Mouse (Mus musculus) retina, postnatal 1 day (tissue): ENCODE results near the gene Rbbp4.
"Not testable (repeated sequence)": the region's sequence is repeated elsewhere in the genome, so short reads cannot be mapped to it uniquely, and the experiment has no call there.

Source experiments
- DNase-seq: peaks from one replicate; pipeline ENCODE4 v3.0.0-alpha.2; 2012

Gene Rbbp4

DNA sequence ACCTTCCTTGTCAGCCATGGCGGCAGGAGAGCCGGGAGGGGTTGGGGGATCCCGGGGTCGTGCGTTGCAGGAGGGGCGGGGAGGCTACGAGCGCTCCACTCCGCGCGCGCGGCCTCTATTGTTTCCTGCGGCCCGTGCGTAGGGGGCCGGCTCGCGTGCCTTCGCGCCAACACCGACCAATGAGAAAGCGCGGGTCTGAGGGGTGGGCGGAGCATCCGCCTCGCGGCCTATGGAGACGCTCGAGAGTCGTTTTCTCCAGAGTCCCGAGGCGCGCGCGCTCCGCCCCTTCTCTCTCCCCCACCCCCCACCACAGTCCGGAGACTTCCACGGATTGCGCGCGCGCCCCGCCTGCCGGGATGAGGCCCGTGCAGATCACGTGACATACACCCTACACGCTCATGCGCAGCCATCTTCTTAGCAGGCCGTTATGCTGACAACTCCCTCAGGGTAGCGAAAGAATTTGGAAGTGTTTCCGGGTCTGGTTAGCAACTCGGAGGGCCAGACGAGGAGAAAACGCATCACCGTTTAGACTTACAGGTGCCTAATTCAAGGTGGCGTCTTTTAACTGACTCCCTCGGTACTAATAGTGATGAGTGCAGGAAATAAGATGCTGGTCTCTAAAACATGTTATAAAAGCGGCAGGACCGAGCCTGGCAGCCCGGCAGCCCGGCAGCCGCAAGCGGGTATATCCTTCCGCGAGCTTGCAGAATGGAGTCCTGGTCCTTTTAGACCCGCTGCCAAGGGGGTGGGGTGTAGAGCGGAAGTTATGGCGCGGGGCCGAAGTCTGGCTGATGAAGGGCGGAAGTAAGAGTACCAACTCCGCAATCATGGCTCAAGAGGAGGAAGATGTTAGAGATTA lies at the start of gene Rbbp4, which contains the start of gene Zbtb8os:
Gene Rbbp4, minus strand, starts transcription at position 155 of the 859 bp plus-strand sequence.
Gene Zbtb8os, plus strand, starts transcription at position 480 of the 859 bp plus-strand sequence.
- peak; percentile 100 for DNase-seq

GRCm38 (mm10) chr4:129384440-129384839 lies 49.3 kb upstream of the Rbbp4 start:
- DNase-seq, result no peak

DNA sequence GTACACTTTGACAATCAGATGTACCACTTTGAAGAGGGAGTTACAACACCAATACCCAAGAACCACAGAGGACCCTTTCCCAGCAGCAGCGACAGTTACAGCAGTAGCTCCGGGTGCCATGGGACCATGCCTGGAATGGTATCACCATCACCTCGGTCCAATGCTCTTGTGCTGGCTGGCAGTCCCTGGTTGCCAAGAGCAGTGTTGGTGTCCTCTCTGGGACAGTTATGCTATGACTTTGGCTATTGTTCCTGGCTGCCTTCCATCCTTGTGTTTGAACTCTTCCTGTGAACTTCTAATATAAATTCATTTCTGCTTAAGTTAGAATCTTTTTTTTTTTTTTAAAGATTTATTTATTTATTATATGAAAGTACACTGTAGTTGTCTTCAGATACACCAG lies 48.4 kb upstream of the Rbbp4 start:
- no peak for DNase-seq

GRCm38 (mm10) chr4:129382488-129382887 lies 47.3 kb upstream of the Rbbp4 start:
- no peak for DNase-seq

GRCm38 (mm10) chr4:129382029-129382428 lies 46.9 kb upstream of the Rbbp4 start:
- peak; percentile 20 for DNase-seq

GRCm38 (mm10) chr4:129381148-129381547 lies 46.0 kb upstream of the Rbbp4 start:
- DNase-seq, result no peak

GRCm38 (mm10) chr4:129379805-129380204 lies 44.6 kb upstream of the Rbbp4 start:
- DNase-seq, result no peak

DNA sequence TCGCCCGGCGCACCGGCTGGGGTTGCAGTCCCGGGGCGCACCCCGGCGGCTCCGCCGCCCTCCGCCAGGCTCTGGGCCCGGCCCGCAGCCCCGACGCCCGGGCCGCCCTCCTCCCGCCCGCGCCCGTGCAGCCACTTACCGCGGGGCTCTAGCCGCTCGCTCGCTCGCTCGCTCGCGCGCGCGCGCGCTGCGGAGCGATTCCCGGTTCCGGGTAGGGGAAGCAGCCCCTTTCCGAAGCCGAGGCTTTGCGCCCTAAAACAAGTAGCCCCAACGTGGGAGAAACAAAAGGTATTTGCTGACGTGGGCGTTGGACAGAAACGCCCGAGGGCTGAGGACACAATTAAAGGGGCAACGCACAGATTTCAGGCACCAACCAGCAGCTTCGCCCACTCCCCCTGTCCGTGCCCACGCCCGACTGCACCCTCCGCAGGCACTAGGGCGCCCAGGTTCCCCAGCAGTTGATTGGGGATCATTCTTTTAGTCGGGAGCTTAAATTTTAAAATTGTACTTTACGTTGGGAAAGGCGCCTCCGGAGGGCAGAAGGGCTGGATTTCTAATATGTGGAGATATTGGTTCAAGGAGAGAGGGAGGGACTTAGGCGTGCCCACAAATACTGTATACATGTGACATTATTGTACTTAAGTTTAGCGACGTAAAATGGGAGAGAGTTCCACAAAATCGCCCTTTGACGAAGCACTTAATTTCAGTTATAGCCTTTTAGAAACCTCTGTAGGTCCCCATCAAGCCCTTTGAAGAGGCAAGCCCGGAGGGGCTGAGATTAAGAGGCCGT lies 42.6 kb upstream of the Rbbp4 start, which contains the start of gene Zbtb8a:
Gene Zbtb8a, minus strand, starts transcription at position 516 of the 790 bp plus-strand sequence.
- DNase-seq, result peak; percentile 87

DNA sequence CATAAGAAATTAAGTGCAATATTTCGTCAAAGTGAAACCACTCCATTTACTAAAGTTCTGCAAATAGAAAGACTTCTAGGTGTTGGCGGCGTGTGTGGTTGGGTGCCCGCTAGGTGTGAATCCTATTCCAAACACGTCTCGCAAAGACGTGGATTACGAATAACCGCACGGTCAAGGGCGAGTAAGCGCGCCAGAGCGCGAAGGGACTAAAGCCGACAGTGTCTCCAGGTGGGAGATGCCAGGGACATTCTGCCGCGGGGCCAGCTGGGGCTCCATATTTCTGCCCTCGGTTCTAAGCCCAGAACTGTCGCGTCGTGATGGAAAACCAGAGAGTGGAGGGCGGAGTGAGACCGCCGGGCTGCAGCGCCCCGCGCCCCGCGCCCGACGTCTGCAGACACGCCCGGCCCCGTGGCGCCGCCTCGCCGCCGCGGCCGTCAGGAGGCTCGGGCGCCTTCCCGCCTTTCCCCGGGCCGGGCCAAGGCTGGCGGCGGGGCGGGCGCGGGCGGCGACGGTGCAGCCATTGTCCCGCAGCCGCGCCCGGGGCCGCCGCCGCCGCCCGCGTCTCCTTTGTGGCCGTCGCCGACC lies 41.9 kb upstream of the Rbbp4 start:
- DNase-seq, result peak; percentile 67

- no peak for DNase-seq
Observed at GRCm38 (mm10) chr4:129375821-129376220, 40.7 kb upstream of the Rbbp4 start.

DNA sequence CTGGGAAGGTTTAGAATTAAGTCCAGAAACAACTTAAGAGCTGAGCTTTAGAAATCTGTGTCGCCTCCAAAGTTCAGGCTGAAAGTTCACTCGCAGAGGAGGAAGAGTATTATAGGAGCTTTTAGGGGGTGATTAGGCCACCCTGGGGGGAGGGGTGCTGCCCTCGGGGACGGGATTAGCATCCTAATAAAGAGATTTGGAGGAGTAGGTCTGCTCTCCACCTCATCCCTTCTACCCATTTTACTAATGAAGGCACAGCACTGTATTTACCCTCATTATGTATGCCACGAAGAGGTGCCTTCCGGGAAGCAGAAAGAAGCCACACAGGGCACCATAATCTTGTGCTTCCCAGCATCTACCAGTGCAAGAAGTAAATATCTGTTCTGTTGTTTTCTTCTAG lies 39.8 kb upstream of the Rbbp4 start:
- peak; percentile 40 for DNase-seq

DNA sequence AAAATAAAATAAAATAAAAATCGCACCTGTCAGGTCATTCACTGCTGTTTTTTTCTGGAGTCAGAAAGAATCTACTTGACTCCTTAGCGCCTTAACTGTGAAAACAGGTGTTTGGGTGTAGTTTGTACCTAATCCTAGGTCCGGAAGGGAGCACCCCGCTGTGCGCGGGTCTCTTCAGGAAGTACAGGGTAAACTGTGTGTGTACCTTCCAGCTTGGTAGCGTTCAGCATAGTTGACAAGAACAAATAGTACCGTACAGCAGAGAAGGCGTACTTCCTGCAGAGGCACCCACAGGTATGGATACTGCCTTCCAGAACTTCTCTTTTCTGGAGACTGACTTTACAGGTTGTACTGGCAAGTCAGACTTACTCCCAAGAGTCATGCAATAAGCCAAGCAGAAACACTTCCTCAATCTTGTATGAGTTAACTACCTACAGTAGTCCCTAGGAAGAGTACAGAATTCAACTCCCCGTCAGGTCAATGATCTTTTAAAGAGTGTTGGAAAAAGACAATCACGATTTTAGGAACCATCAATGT lies 39.1 kb upstream of the Rbbp4 start:
- no peak for DNase-seq

DNA sequence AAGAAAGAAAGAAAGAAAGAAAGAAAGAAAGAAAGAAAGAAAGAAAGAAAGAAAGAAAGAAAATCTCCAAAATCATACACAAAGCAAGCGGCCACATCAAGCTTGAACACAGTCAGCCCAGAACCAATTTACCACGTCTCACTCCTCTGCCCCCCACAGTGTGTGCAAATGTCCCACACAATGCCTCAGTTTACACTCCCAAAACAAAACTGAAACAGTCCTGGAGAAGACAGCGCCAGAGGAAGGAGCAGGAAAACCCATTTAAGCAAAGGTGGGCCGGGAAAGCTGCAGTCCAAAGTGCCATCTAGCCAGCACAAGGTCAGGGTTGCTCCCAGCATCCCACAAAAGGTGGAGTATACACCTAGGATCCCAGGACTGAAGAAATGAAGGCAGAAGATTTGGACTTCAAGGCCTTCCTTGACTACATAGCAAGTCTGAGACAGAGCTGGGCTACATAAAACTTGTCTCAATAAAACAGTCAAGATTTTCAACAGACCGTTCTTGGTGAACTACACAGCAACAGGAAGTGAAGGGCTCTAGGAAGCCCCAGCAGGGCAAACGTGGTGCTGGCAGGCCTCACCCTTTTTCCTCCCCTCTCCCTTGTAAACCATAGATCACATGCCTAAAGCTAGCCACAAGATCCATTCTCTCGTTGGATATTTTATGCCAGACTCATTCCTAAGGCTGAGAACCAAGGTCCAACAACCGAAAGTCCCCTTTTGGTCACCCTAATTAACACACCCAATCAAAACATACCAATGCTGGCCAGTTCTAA lies 38.2 kb upstream of the Rbbp4 start:
- DNase-seq, result no peak

GRCm38 (mm10) chr4:129371391-129371790 lies 36.2 kb upstream of the Rbbp4 start:
- no peak for DNase-seq

DNA sequence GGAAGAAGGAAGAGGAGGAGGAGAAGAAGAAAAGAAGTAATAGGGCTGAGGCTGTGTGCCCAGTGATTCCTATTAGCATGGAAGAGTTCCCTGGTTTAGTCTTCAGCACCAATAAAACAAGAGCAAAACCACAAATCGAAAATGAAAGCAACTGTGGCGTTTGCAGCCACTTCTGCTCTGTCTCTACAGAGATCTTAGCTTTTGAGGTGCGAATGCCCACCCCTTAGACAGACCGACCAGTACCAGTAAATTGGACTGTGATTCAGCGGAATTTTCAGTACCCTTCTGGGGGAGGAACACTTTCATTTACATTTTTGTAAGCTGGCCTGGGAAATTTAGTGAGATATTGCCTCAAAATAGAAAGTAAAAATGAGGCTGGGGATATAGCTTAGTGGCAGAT lies 30.1 kb upstream of the Rbbp4 start:
- DNase-seq, result no peak

DNA sequence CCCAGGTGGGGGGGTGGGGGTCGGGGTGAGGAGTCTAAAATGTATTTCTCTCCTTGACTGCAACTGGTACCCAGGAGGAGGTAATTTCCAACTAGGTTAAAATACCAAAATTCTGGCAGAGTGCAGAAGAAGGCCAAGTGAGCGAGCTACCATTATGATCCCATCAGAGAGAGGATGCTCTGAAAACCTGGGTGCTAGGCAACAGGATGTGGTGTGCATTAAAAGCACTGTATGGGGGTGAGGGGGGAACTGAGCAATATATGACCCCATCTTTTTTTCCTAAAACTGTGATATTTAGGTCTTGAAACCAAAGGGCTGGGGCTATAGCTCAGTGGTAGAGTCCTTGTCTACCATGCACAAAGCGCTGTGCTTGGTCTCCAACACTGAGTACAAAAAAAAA lies 29.2 kb upstream of the Rbbp4 start:
- no peak for DNase-seq

DNA sequence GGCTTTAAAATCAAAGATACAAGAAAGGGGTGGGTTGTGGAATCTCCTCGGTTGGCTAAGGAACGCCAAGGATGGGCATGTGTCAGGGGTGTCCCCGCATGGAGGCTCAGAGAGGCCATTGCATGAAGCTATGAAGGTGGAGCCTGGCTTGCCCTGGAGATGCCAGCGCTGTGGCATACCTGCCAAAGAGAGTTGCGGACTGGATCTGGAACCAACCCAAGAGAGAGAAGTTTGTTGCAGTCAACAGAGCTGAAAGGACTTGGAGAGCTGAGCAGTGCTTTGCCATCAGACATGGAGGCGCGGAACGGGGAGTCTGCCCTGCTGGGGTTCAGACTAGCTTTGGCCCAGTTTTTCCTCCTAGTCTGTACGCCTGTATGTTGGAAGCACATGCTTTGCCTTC lies 28.3 kb upstream of the Rbbp4 start:
- no peak for DNase-seq

- peak; percentile 21 for DNase-seq
Observed at GRCm38 (mm10) chr4:129362771-129363170, 27.6 kb upstream of the Rbbp4 start.

GRCm38 (mm10) chr4:129362238-129362637 lies 27.1 kb upstream of the Rbbp4 start:
- not testable (repeated sequence) for DNase-seq

DNA sequence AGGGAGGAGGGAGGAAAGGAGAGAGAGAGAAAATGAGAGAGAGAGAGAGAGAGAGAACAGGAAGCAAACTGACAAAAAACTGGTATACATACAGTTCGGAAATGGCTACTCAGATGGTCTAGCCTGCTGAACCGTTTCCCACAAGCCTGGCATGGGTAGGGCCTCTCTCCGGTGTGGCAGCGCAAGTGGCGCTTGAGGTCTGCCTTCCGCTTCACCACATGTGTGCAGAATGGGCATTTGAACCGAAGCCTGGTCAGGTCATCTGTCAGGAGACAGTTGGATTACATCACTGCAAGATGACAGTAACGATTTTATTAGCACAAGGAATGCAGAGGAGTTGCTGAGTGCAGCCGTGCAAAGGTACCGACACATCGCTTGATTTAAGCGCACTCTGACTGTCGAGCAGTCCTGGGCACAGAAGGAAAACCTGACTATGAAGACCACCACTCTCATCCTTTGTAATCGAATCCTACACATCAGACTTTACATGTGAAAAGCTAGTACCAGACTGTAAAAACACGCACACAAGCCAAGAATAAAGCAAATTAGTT lies 22.5 kb upstream of the Rbbp4 start:
- DNase-seq, result no peak

DNA sequence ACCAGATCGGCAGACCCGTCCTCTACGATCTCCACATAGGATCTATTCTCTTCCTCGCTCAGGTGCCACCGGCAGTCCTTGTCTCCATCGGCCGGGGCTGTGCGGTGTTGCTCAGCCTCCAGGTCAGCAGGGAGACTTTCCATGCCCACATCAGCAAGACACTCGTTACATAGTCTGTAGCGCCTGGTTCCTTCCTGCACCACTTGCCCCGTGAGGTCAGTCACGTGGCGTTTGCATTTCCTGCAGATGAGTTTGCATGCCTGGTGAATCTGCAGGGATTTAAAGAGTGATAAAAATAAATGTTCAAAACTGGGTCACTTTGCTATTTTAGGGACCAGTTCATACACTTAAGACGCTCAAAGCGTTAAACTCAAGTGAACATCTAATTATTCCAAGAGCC lies 19.1 kb upstream of the Rbbp4 start:
- no peak for DNase-seq

DNA sequence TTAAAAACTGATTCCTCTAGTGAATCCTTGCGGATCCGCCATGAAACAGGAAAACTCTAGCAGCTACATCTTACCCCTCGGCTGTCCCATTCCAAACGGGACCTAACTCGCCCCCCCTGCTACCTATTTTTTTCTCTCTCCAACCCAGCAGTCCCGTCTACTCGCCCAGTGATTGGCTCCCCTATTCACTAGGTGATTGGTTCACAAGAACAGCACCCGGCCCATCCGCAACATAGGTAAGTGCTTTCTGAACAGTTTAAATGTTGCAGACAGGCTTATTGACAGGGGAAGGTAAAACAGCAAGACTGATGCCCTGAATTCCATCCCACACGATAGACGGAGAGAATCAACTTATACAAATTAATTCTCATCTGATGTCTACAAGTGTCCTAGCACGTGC lies 18.0 kb upstream of the Rbbp4 start:
- DNase-seq, result no peak
